Mouse (Mus musculus): ENCODE measurements around the gene Fchsd2. TPM values are rescaled to one million over a fixed set of nuclear protein-coding genes. Genes with fewer than 3 reads are reported as not detected.

The Fchsd2 gene
- polyA plus RNA-seq, 1 experiment, result 0.02 TPM

DNA sequence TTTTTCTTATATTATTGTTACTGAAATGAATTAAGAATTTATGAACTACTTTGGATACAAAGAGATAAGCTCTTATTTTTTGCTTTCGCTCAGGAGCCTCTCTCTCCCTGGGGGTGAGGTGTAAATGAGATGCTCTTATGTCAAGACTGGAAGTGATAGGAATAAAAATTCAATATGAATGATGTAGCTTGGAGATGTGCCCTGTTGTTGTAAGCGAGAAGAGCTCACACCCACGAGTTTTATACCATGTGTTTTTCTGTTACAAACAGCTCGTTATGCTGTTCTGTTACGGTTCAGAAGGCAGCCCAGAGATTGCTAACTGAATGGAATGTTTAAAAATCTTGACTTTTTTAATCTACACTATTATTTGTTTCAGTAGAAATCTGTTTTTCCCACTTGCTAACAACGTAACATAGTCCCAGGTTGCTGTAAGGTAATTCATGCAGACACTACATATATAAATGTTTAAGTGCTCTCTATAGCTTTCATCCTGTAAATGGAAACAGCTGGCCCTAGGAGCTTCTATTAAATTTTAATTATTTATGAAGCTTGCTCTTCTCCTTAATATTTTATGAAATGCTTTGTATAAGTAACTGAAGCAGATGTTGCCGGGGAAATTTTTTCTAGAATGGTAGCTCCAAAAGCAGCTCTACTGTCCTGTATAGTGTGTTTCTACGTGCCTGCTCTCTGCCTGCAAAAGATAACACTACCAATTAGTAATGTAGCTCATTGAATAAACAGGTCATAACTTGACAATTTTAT lies 144.2 kb downstream of the Fchsd2 start:
- TF ChIP-seq GATA1 (IDR thresholded peaks at IDR 0.05; ENCODE audit: low read length), result no peak
- no peak for TF ChIP-seq TAL1 (IDR thresholded peaks at IDR 0.05; ENCODE audit: low read length)
- no peaks in the 10 kb centered on the region; the same call in 1 of the 2 replicates for H3K36me3 ChIP-seq (ENCODE audit: control insufficient read depth)
- no peak overlapping the region for H3K4me3 ChIP-seq (replicated peaks)
- no peaks in the 10 kb centered on the region for H3K9me3 ChIP-seq (ENCODE audit: control insufficient read depth, low read length)
- H3K4me1 ChIP-seq (ENCODE audit: control insufficient read depth), result no peaks in the 10 kb centered on the region
- H3K27me3 ChIP-seq (ENCODE audit: control insufficient read depth), result no peaks in the 10 kb centered on the region

GRCm38 (mm10) chr7:101248760-101249159 lies 156.1 kb downstream of the Fchsd2 start:
- no peaks in the 10 kb centered on the region for H3K27me3 ChIP-seq (ENCODE audit: control insufficient read depth)
- no peaks in the 10 kb centered on the region for H3K4me1 ChIP-seq (ENCODE audit: control insufficient read depth)
- H3K9me3 ChIP-seq (ENCODE audit: control insufficient read depth, low read length), result no peaks in the 10 kb centered on the region
- no peak for TF ChIP-seq GATA1 (IDR thresholded peaks at IDR 0.05; ENCODE audit: low read length)
- TF ChIP-seq TAL1 (IDR thresholded peaks at IDR 0.05; ENCODE audit: low read length), result no peak
- H3K4me3 ChIP-seq (replicated peaks), result no peak overlapping the region
- peaks cover 2% of the 10 kb centered on the region; the same call in 1 of the 2 replicates for H3K36me3 ChIP-seq (ENCODE audit: control insufficient read depth)

DNA sequence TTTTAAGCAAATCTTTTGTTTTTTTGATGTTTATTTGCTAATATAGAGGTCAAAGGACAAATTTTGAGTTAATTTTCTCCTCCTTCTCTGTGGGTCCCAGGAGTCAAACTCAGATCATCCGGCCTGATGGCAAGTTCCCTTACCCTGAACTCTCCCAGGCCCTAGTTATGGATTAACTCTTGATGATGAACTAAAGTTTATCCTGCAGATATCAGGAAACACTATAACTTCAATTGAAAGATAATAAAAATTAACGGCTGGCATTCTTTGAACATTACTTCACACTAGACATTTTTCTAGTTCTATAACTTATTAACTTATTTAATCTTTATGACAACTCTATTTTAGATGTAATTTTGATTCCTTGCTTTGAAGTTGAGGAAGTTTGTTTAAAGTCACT lies 156.5 kb downstream of the Fchsd2 start:
- H3K4me3 ChIP-seq (replicated peaks), result no peak overlapping the region
- no peaks in the 10 kb centered on the region for H3K27me3 ChIP-seq (ENCODE audit: control insufficient read depth)
- no peaks in the 10 kb centered on the region for H3K9me3 ChIP-seq (ENCODE audit: control insufficient read depth, low read length)
- peaks cover 2% of the 10 kb centered on the region; the same call in 1 of the 2 replicates for H3K36me3 ChIP-seq (ENCODE audit: control insufficient read depth)
- H3K4me1 ChIP-seq (ENCODE audit: control insufficient read depth), result no peaks in the 10 kb centered on the region
- TF ChIP-seq TAL1 (IDR thresholded peaks at IDR 0.05; ENCODE audit: low read length) (no peak), GATA1 (IDR thresholded peaks at IDR 0.05; ENCODE audit: low read length) (no peak)

- TF ChIP-seq GATA1 (IDR thresholded peaks at IDR 0.05; ENCODE audit: low read length) (no peak), TAL1 (IDR thresholded peaks at IDR 0.05; ENCODE audit: low read length) (no peak)
- Histone ChIP-seq H3K36me3 (ENCODE audit: control insufficient read depth) (peaks cover 2% of the 10 kb centered on the region; the same call in 1 of the 2 replicates), H3K4me3 (replicated peaks) (no peak overlapping the region)
Observed at GRCm38 (mm10) chr7:101253071-101253470, 160.4 kb downstream of the Fchsd2 start.

DNA sequence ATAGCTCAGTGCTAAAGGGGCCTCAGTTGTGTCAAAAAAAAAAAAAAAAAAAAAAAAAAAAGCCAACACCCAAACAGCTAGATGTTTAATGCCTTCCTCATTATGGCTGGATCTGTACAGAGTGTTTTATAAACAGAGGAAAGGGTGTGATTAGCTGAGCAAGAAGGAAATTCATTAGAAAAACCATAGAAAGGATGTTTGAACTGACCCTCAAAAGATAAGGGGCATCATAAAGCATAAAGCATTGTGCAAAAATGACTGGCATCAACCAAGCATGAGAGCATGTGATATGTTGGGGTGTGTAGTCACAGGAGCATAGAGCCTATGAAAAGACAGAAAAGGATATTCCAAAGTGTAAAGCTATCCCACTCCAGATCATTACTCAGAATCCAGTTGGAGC lies 165.8 kb downstream of the Fchsd2 start:
- Histone ChIP-seq H3K9me3 (ENCODE audit: control insufficient read depth, low read length) (no peaks in the 10 kb centered on the region), H3K27me3 (ENCODE audit: control insufficient read depth) (no peaks in the 10 kb centered on the region), H3K36me3 (ENCODE audit: control insufficient read depth) (no peaks in the 10 kb centered on the region; the same call in none of the 2 replicates), H3K4me1 (ENCODE audit: control insufficient read depth) (no peaks in the 10 kb centered on the region), H3K4me3 (replicated peaks) (no peak overlapping the region)
- TF ChIP-seq TAL1 (IDR thresholded peaks at IDR 0.05; ENCODE audit: low read length) (no peak), GATA1 (IDR thresholded peaks at IDR 0.05; ENCODE audit: low read length) (no peak)

More at GRCm38 (mm10) chr7:101253071-101253470, 160.4 kb downstream of the Fchsd2 start:
- no peaks in the 10 kb centered on the region for H3K9me3 ChIP-seq (ENCODE audit: control insufficient read depth, low read length)
- H3K27me3 ChIP-seq (ENCODE audit: control insufficient read depth), result no peaks in the 10 kb centered on the region
- H3K4me1 ChIP-seq (ENCODE audit: control insufficient read depth), result no peaks in the 10 kb centered on the region

DNA sequence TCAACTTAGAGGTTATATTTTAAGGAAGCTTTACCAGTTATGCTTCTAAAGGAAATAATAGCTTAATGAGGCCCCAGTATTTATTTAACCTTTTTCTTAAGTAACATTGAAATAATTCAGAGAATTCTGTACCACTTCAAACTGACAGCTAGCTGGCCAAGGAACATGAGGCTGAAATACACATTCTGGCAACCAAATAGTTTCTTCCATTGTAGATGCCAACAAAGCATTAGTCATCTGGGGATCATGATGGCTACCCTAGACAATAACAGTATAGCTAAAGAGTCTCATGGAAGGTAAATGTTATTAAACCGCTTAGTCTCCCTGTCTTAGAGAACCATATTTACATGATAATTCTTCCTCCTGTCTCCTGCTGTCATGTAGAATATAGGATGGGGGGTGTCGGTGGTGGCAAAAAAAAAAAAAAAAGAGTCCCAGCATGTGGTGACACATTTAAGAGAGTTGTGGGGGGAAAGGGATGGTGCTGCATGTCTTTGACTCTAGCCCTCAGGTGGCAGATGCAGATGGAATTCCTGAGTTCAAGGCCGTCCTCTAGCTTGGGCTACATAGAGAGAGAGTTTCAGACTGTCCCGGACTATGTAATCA lies 169.4 kb downstream of the Fchsd2 start:
- H3K4me3 ChIP-seq (replicated peaks), result no peak overlapping the region
- H3K36me3 ChIP-seq (ENCODE audit: control insufficient read depth), result no peaks in the 10 kb centered on the region; the same call in none of the 2 replicates
- H3K9me3 ChIP-seq (ENCODE audit: control insufficient read depth, low read length), result no peaks in the 10 kb centered on the region
- no peaks in the 10 kb centered on the region for H3K4me1 ChIP-seq (ENCODE audit: control insufficient read depth)
- TF ChIP-seq TAL1 (IDR thresholded peaks at IDR 0.05; ENCODE audit: low read length), result no peak
- no peak for TF ChIP-seq GATA1 (IDR thresholded peaks at IDR 0.05; ENCODE audit: low read length)
- H3K27me3 ChIP-seq (ENCODE audit: control insufficient read depth), result no peaks in the 10 kb centered on the region

GRCm38 (mm10) chr7:101263511-101263910 lies 170.8 kb downstream of the Fchsd2 start:
- no peaks in the 10 kb centered on the region; the same call in none of the 2 replicates for H3K36me3 ChIP-seq (ENCODE audit: control insufficient read depth)
- H3K4me1 ChIP-seq (ENCODE audit: control insufficient read depth), result peaks cover 8% of the 10 kb centered on the region
- no peaks in the 10 kb centered on the region for H3K27me3 ChIP-seq (ENCODE audit: control insufficient read depth)
- no peak for TF ChIP-seq TAL1 (IDR thresholded peaks at IDR 0.05; ENCODE audit: low read length)
- no peaks in the 10 kb centered on the region for H3K9me3 ChIP-seq (ENCODE audit: control insufficient read depth, low read length)
- H3K4me3 ChIP-seq (replicated peaks), result no peak overlapping the region

DNA sequence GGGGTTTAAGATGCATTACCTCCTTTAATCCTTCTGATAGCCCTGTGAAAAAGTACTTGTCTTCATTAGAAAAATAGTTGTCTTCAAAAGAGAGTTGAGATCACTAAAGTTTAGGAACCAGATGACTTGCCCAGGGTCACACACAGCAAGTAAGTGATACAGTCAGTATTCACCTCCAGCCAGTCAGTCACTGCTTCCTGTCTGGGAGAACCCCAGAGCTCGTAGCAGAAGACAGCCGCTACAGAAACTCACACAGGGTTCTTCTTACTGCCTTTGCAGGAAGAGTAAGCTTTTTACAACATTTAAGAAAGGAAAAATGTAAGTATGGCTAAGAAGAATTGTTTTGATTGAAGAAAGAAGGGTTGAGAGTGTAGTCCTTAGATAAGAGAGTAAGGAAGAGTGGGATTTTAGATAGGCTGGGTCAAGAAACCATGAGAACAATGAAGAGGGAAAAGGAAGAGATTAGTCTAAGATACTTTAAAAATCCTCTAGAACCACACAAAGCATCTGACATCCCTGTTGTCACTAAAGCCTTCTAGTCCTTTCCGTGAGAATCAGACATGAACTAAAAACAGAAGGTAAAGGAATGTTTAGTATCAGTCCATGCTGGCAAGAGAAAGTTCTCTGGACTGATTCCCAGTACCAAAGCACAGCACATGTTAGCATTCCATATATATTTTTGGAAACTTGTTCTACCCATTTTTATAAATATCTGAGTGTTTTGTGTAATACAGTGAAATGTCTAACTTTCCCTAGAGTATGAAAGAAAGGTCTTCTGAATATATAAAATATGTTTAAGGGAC lies 175.0 kb downstream of the Fchsd2 start:
- H3K36me3 ChIP-seq (ENCODE audit: control insufficient read depth), result peaks cover 2% of the 10 kb centered on the region; the same call in 1 of the 2 replicates
- H3K4me3 ChIP-seq (replicated peaks), result no peak overlapping the region
- H3K4me1 ChIP-seq (ENCODE audit: control insufficient read depth), result peaks cover 21% of the 10 kb centered on the region
- TF ChIP-seq TAL1 (IDR thresholded peaks at IDR 0.05; ENCODE audit: low read length) (no peak), GATA1 (IDR thresholded peaks at IDR 0.05; ENCODE audit: low read length) (no peak)
- no peaks in the 10 kb centered on the region for H3K27me3 ChIP-seq (ENCODE audit: control insufficient read depth)
- H3K9me3 ChIP-seq (ENCODE audit: control insufficient read depth, low read length), result no peaks in the 10 kb centered on the region

- H3K27me3 ChIP-seq (ENCODE audit: control insufficient read depth), result no peaks in the 10 kb centered on the region
- TF ChIP-seq GATA1 (IDR thresholded peaks at IDR 0.05; ENCODE audit: low read length) (no peak), TAL1 (IDR thresholded peaks at IDR 0.05; ENCODE audit: low read length) (no peak)
- peaks cover 36% of the 10 kb centered on the region for H3K4me1 ChIP-seq (ENCODE audit: control insufficient read depth)
- no peak overlapping the region for H3K4me3 ChIP-seq (replicated peaks)
- H3K36me3 ChIP-seq (ENCODE audit: control insufficient read depth), result peaks cover 7% of the 10 kb centered on the region; the same call in 1 of the 2 replicates
- H3K9me3 ChIP-seq (ENCODE audit: control insufficient read depth, low read length), result no peaks in the 10 kb centered on the region
Observed at GRCm38 (mm10) chr7:101271602-101272001, 178.9 kb downstream of the Fchsd2 start.
